Mouse (Mus musculus) liver, adult 2 months (tissue): Measurements from ENCODE around the gene Syn3.

ENCODE experiments used
- CTCF ChIP-seq: fragments of 200-500 bp; IDR thresholded peaks from 2 replicates; pipeline ENCODE4 v1.5.1; 2011; ENCODE audit warnings: low read depth, low read length, control low read depth
- POLR2A ChIP-seq: fragments of 200-500 bp; IDR thresholded peaks from 2 replicates; pipeline ENCODE4 v1.6.1; 2011; ENCODE audit warnings: low read length, control low read depth; ENCODE audit not compliant: insufficient read depth; ENCODE audit errors: extremely low read depth

DNA sequence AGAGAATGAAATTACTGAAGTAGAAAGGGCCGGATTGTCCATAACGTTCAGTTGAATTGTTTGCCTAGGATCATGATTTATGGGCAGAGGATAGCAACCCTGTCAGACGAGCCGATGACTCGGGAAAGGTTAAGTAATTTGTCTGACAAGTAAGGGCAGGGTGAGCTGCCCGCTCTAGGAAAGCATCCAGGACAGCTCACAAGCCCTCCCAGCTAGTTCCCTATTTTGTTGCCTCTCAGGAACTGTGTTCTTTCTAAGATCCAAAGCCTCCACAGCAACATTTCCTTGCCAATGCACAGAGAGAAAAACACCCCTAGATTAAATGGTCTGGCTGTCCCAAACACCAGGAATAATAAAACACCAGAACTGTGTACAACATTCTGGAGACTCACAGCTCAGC, 488.1 kb downstream of the Syn3 start:
- TF ChIP-seq CTCF = no peak
- TF ChIP-seq POLR2A = no peak
